Mouse (Mus musculus) mammary gland, adult 2 months (tissue): ENCODE results near the gene Inca1. TPM values are rescaled to one million over a fixed set of nuclear protein-coding genes. Genes with fewer than 3 reads are reported as not detected.

Source experiments
- polyA plus RNA-seq: library from polyadenylated mRNA; depleted of rRNA; stranded (reverse); fragments of >200 nt; gene quantifications from 2 replicates; pipeline ENCODE4 v1.2.3, GENCODE M21; 2012; ENCODE audit warnings: low replicate concordance; rRNA removed

Inca1 gene
- 10.5 and 16.7 TPM in 2 replicates for polyA plus RNA-seq

GRCm38 (mm10) chr11:70699722-70700556, at the start of gene Inca1, which contains the start of gene Kif1c:
Gene Inca1, minus strand, starts transcription at chr11:70700155.
Gene Kif1c, plus strand, starts transcription at chr11:70700548.

GRCm38 (mm10) chr11:70687601-70688199, 12.3 kb downstream of the Inca1 start, which contains the start of gene Camta2:
Gene Camta2, minus strand, starts transcription at chr11:70688105.

GRCm38 (mm10) chr11:70668771-70669505, 31.0 kb downstream of the Inca1 start, which contains the start of gene Spag7:
Gene Spag7, minus strand, starts transcription at chr11:70669416.

GRCm38 (mm10) chr11:70656964-70657363, 43.0 kb downstream of the Inca1 start, which contains the start of gene Eno3:
Gene Eno3, plus strand, starts transcription at chr11:70657202.

GRCm38 (mm10) chr11:70654198-70654922, 45.6 kb downstream of the Inca1 start, which contains the start of gene Pfn1:
Gene Pfn1, minus strand, starts transcription at chr11:70654644.

GRCm38 (mm10) chr11:70646691-70647650, 53.0 kb downstream of the Inca1 start, which contains the start of the genes Rnf167 and Slc25a11:
Gene Rnf167, plus strand, starts transcription at chr11:70647235.
Gene Slc25a11, minus strand, starts transcription at chr11:70647479.

GRCm38 (mm10) chr11:70638714-70639278, 61.2 kb downstream of the Inca1 start, which contains the start of gene Gp1ba:
Gene Gp1ba, plus strand, starts transcription at chr11:70639122.

Other genes starting within 250 kb of the Inca1 start
- gene Med11, start 248.2 kb downstream of the Inca1 start, polyA plus RNA-seq: 18.4 and 20.8 TPM in 2 replicates
- gene Zmynd15, start 240.7 kb downstream of the Inca1 start, polyA plus RNA-seq: 15.4 and 27.1 TPM in 2 replicates
- gene Cxcl16, start 240.2 kb downstream of the Inca1 start, polyA plus RNA-seq: 55.8 and 86.0 TPM in 2 replicates
- gene Tm4sf5, start 194.9 kb downstream of the Inca1 start, polyA plus RNA-seq: 0.94 and 1.3 TPM in 2 replicates
- 0.23 TPM in 1 of 2 replicates, not detected in the other for gene Vmo1, start 185.5 kb downstream of the Inca1 start, polyA plus RNA-seq
- 0.74 TPM in 1 of 2 replicates, not detected in the other for gene Gltpd2, start 181.0 kb downstream of the Inca1 start, polyA plus RNA-seq
- gene Psmb6, start 174.8 kb downstream of the Inca1 start, polyA plus RNA-seq: 252 and 327 TPM in 2 replicates
- gene Gm40193, start 167.2 kb downstream of the Inca1 start, polyA plus RNA-seq: not detected in 2 replicates
- gene Pld2, start 160.1 kb downstream of the Inca1 start, polyA plus RNA-seq: 28.4 and 44.8 TPM in 2 replicates
- 64.3 and 105 TPM in 2 replicates for gene Mink1, start 137.3 kb downstream of the Inca1 start, polyA plus RNA-seq
- gene 4930544D05Rik, start 84.3 kb downstream of the Inca1 start, polyA plus RNA-seq: not detected in 2 replicates
- gene Chrne, start 80.9 kb downstream of the Inca1 start, polyA plus RNA-seq: 0.42 and 4.9 TPM in 2 replicates
- 0.09 and 0.17 TPM in 2 replicates for gene Gp1ba, start 61.0 kb downstream of the Inca1 start, polyA plus RNA-seq
- gene Rnf167, start 52.9 kb downstream of the Inca1 start, polyA plus RNA-seq: 136 and 150 TPM in 2 replicates
- 123 and 227 TPM in 2 replicates for gene Slc25a11, start 52.7 kb downstream of the Inca1 start, polyA plus RNA-seq
- gene Pfn1, start 45.5 kb downstream of the Inca1 start, polyA plus RNA-seq: 1,240 and 3,635 TPM in 2 replicates
- 11.3 and 926 TPM in 2 replicates for gene Eno3, start 43.0 kb downstream of the Inca1 start, polyA plus RNA-seq
- gene Spag7, start 30.7 kb downstream of the Inca1 start, polyA plus RNA-seq: 20.5 and 29.2 TPM in 2 replicates
- gene Camta2, start 12.1 kb downstream of the Inca1 start, polyA plus RNA-seq: 33.8 and 45.0 TPM in 2 replicates
- gene Kif1c, start 393 bp upstream of the Inca1 start, polyA plus RNA-seq: 83.1 and 86.5 TPM in 2 replicates
- 1.7 and 2.0 TPM in 2 replicates for gene Zfp3, start 64.1 kb upstream of the Inca1 start, polyA plus RNA-seq
- 4.0 and 6.2 TPM in 2 replicates for gene Scimp, start 112.4 kb upstream of the Inca1 start, polyA plus RNA-seq
- gene Rabep1, start 144.6 kb upstream of the Inca1 start, polyA plus RNA-seq: 3.8 and 3.9 TPM in 2 replicates